Mouse (Mus musculus) CH12.LX (cell line): ENCODE data around the gene Bcat1.

Experiments used
- CTCF ChIP-seq, 2 experiments: IDR thresholded peaks in 1 of 2; conservative IDR thresholded peaks in 1 of 2; 2 replicates each; pipeline ENCODE4 v1.5.1; 2011 to 2012; ENCODE audit warnings: low read depth in 2 of 2, low read length in 2 of 2, improper control_type of control experiment in 1 of 2, inconsistent platforms in 1 of 2, mild to moderate bottlenecking in 1 of 2, moderate library complexity in 1 of 2
- GABPA ChIP-seq: IDR thresholded peaks from 2 replicates; pipeline ENCODE4 v1.6.1; 2012; ENCODE audit warnings: low read depth, low read length, improper control_type of control experiment, inconsistent platforms; ENCODE audit not compliant: insufficient replicate concordance
- POLR2A ChIP-seq: IDR thresholded peaks from 2 replicates; pipeline ENCODE4 v1.6.1; 2011; ENCODE audit warnings: low read depth, mild to moderate bottlenecking, improper control_type of control experiment, low read length
- RAD21 ChIP-seq: IDR thresholded peaks from 2 replicates; pipeline ENCODE4 v1.6.1; 2011; ENCODE audit warnings: low read depth, mild to moderate bottlenecking, low read length, improper control_type of control experiment, moderate library complexity
- ZC3H11A ChIP-seq: IDR thresholded peaks from 2 replicates; pipeline ENCODE4 v1.6.1; 2012; ENCODE audit warnings: low read depth, mild to moderate bottlenecking, inconsistent platforms, low read length, improper control_type of control experiment
- ZNF384 ChIP-seq: IDR thresholded peaks from 2 replicates; pipeline ENCODE4 v1.6.1; 2012; ENCODE audit warnings: low read depth, low read length, improper control_type of control experiment, inconsistent platforms

DNA sequence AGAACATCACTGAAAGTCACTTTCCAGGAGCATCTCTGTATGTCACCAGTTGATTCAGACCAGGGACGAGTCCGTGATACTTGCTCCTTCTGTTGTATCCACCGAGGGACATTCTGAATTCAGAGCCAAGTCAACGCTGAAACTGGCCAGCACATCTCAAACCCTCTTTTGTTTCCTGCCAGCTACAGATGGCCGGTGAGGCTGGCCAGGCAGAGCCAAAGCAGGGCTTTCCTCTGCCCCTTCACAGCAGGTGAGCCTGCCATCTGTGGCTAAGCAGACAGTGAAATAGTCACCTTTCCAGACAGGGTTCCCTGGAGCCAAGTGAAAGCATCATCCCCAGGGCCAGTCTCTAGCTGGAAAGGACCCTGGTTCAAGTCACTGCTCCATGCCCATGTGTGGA, 57.7 kb downstream of the Bcat1 start:
- TF ChIP-seq CTCF (conservative IDR thresholded peaks at IDR 0.05 in 1 of 2, IDR thresholded peaks at IDR 0.05 in 1 of 2; ENCODE audit: low read depth in 2 of 2, low read length in 2 of 2) (no peak), ZC3H11A (no peak), GABPA (no peak), RAD21 (no peak), POLR2A (no peak), ZNF384 (no peak)
